Mouse (Mus musculus): ENCODE data around the gene Rpl4. TPM values are rescaled to one million over a fixed set of nuclear protein-coding genes. Genes with fewer than 3 reads are reported as not detected.
"Not testable (repeated sequence)": the region's sequence is repeated elsewhere in the genome, so short reads cannot be mapped to it uniquely, and the experiment has no call there.

Gene Rpl4
- polyA plus RNA-seq, 1 experiment, result 320 TPM

GRCm38 (mm10) chr9:64193879-64194278, 20.7 kb downstream of the Rpl4 start:
- Histone ChIP-seq H3K4me1 (ENCODE audit: control insufficient read depth, insufficient read depth, low read length) (no peaks in the 10 kb centered on the region), H3K4me3 (replicated peaks; ENCODE audit: extremely low read depth, low read depth, low read length) (no peak overlapping the region)
- 88% methylated on average over 1 of the region's 1 CpGs for WGBS
- DNase-seq, result no peak
- TF ChIP-seq POLR2A (IDR thresholded peaks at IDR 0.05; ENCODE audit: borderline replicate concordance, extremely low read depth, low read depth, low read length) (no peak), CTCF (IDR thresholded peaks at IDR 0.05; ENCODE audit: insufficient read depth, low read length) (no peak)

GRCm38 (mm10) chr9:64195554-64195953, 22.4 kb downstream of the Rpl4 start:
- Histone ChIP-seq H3K4me3 (replicated peaks; ENCODE audit: extremely low read depth, low read depth, low read length) (no peak overlapping the region), H3K4me1 (ENCODE audit: control insufficient read depth, insufficient read depth, low read length) (no peaks in the 10 kb centered on the region)
- WGBS, result 84% methylated on average over 4 of the region's 4 CpGs
- no peak for TF ChIP-seq CTCF (IDR thresholded peaks at IDR 0.05; ENCODE audit: insufficient read depth, low read length)
- TF ChIP-seq POLR2A (IDR thresholded peaks at IDR 0.05; ENCODE audit: borderline replicate concordance, extremely low read depth, low read depth, low read length), result no peak
- DNase-seq, result no peak

- Histone ChIP-seq H3K4me3 (replicated peaks; ENCODE audit: extremely low read depth, low read depth, low read length) (no peak overlapping the region), H3K4me1 (ENCODE audit: control insufficient read depth, insufficient read depth, low read length) (no peaks in the 10 kb centered on the region; the same call in 1 of the 2 replicates)
- WGBS, result 86% methylated on average over 8 of the region's 8 CpGs
- TF ChIP-seq POLR2A (IDR thresholded peaks at IDR 0.05; ENCODE audit: borderline replicate concordance, extremely low read depth, low read depth, low read length) (no peak), CTCF (IDR thresholded peaks at IDR 0.05; ENCODE audit: insufficient read depth, low read length) (no peak)
- DNase-seq, result no peak
Measured at GRCm38 (mm10) chr9:64197524-64197923, 24.3 kb downstream of the Rpl4 start.

- Histone ChIP-seq H3K4me3 (replicated peaks; ENCODE audit: extremely low read depth, low read depth, low read length) (no peak overlapping the region), H3K4me1 (ENCODE audit: control insufficient read depth, insufficient read depth, low read length) (peaks cover 2% of the 10 kb centered on the region; the same call in 1 of the 2 replicates)
- WGBS, result 92% methylated on average over 5 of the region's 5 CpGs
- DNase-seq, result no peak
- no peak for TF ChIP-seq CTCF (IDR thresholded peaks at IDR 0.05; ENCODE audit: insufficient read depth, low read length)
- TF ChIP-seq POLR2A (IDR thresholded peaks at IDR 0.05; ENCODE audit: borderline replicate concordance, extremely low read depth, low read depth, low read length), result no peak
Measured at GRCm38 (mm10) chr9:64198068-64198762, 25.0 kb downstream of the Rpl4 start.

GRCm38 (mm10) chr9:64198763-64199418, 25.7 kb downstream of the Rpl4 start:
- 73% methylated on average over 7 of the region's 7 CpGs for WGBS
- not testable (repeated sequence) for H3K4me3 ChIP-seq (replicated peaks; ENCODE audit: extremely low read depth, low read depth, low read length); H3K4me1 ChIP-seq (ENCODE audit: control insufficient read depth, insufficient read depth, low read length); DNase-seq

- 60% methylated on average over 2 of the region's 2 CpGs for whole genome bisulfite sequencing
- H3K4me1 ChIP-seq (ENCODE audit: control insufficient read depth, insufficient read depth, low read length), result peaks cover 2% of the 10 kb centered on the region; the same call in 1 of the 2 replicates
- no peak overlapping the region for H3K4me3 ChIP-seq (replicated peaks; ENCODE audit: extremely low read depth, low read depth, low read length)
- TF ChIP-seq CTCF (IDR thresholded peaks at IDR 0.05; ENCODE audit: insufficient read depth, low read length) (no peak), POLR2A (IDR thresholded peaks at IDR 0.05; ENCODE audit: borderline replicate concordance, extremely low read depth, low read depth, low read length) (no peak)
- DNase-seq, result no peak
Measured at GRCm38 (mm10) chr9:64199897-64200296, 26.7 kb downstream of the Rpl4 start.

- Histone ChIP-seq H3K4me3 (replicated peaks; ENCODE audit: extremely low read depth, low read depth, low read length) (no peak overlapping the region), H3K4me1 (ENCODE audit: control insufficient read depth, insufficient read depth, low read length) (peaks cover 2% of the 10 kb centered on the region; the same call in 1 of the 2 replicates)
- DNase-seq, result no peak
- TF ChIP-seq CTCF (IDR thresholded peaks at IDR 0.05; ENCODE audit: insufficient read depth, low read length) (no peak), POLR2A (IDR thresholded peaks at IDR 0.05; ENCODE audit: borderline replicate concordance, extremely low read depth, low read depth, low read length) (no peak)
Measured at GRCm38 (mm10) chr9:64202331-64202730, 29.2 kb downstream of the Rpl4 start.

- no peak for DNase-seq
- Histone ChIP-seq H3K4me1 (ENCODE audit: control insufficient read depth, insufficient read depth, low read length) (peaks cover 2% of the 10 kb centered on the region; the same call in 1 of the 2 replicates), H3K4me3 (replicated peaks; ENCODE audit: extremely low read depth, low read depth, low read length) (no peak overlapping the region)
- TF ChIP-seq POLR2A (IDR thresholded peaks at IDR 0.05; ENCODE audit: borderline replicate concordance, extremely low read depth, low read depth, low read length), result no peak
- no peak for TF ChIP-seq CTCF (IDR thresholded peaks at IDR 0.05; ENCODE audit: insufficient read depth, low read length)
Measured at GRCm38 (mm10) chr9:64202866-64203265, 29.7 kb downstream of the Rpl4 start.

GRCm38 (mm10) chr9:64207509-64208084, 34.4 kb downstream of the Rpl4 start:
- DNase-seq, result no peak

GRCm38 (mm10) chr9:64214452-64214851, 41.3 kb downstream of the Rpl4 start:
- Histone ChIP-seq H3K4me1 (ENCODE audit: control insufficient read depth, insufficient read depth, low read length) (peaks cover 5% of the 10 kb centered on the region), H3K4me3 (replicated peaks; ENCODE audit: extremely low read depth, low read depth, low read length) (no peak overlapping the region)
- no peak for DNase-seq
- WGBS, result 94% methylated on average over 17 of the region's 17 CpGs
- TF ChIP-seq CTCF (IDR thresholded peaks at IDR 0.05; ENCODE audit: insufficient read depth, low read length) (no peak), POLR2A (IDR thresholded peaks at IDR 0.05; ENCODE audit: borderline replicate concordance, extremely low read depth, low read depth, low read length) (no peak)

More at GRCm38 (mm10) chr9:64207509-64208084, 34.4 kb downstream of the Rpl4 start:
- Histone ChIP-seq H3K4me1 (ENCODE audit: control insufficient read depth, insufficient read depth, low read length) (0 out of 2 replicates have a peak, but pooled peaks cover 2% of the 10 kb centered on the region), H3K4me3 (replicated peaks; ENCODE audit: extremely low read depth, low read depth, low read length) (no peak overlapping the region)
- TF ChIP-seq CTCF (IDR thresholded peaks at IDR 0.05; ENCODE audit: insufficient read depth, low read length) (no peak), POLR2A (IDR thresholded peaks at IDR 0.05; ENCODE audit: borderline replicate concordance, extremely low read depth, low read depth, low read length) (no peak)
- 62% methylated on average over 3 of the region's 3 CpGs for WGBS
